Mouse (Mus musculus): Measurements from ENCODE around the gene Snx7. TPM values are rescaled to one million over a fixed set of nuclear protein-coding genes. Genes with fewer than 3 reads are reported as not detected.

The Snx7 gene
- polyA plus RNA-seq, 1 experiment from 2014 or later, result 40.2 TPM

DNA sequence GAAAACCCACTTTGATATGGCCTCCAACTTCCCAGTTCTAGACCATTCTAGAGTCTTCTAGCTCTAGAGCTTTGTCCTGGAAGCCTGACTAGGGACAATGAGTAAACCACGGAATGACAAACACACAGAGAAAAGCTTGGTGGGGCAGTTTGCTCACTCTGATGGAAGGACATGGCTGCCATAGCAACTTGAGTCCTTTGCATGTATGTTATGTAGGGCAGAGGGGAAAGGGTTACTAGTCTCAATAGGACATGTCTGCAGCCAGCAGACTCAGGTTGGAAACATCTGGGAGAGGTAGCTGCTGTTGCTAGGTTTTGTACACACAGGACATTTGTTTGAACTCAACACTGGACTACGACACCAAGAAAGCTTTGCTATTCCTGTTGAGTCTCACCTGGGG is 77.5 kb downstream of the Snx7 start:
- no peaks in the 10 kb centered on the region for H3K4me1 ChIP-seq (ENCODE audit: control insufficient read depth, insufficient read depth, low read length)
- WGBS, result 77% methylated on average over 2 of the region's 2 CpGs
- ATAC-seq (replicated peaks; ENCODE audit: extremely low read depth, insufficient read depth, low FRiP score), result no peak
- no peaks in the 10 kb centered on the region for H3K9me3 ChIP-seq (replicated peaks; ENCODE audit: control insufficient read depth, low read length)
- H3K27me3 ChIP-seq (ENCODE audit: control insufficient read depth, insufficient read depth, low read length), result no peaks in the 10 kb centered on the region
- H3K4me2 ChIP-seq (ENCODE audit: low read depth, low read length), result no peak overlapping the region
- peaks cover 2% of the 10 kb centered on the region; the same call in 1 of the 2 replicates for H3K36me3 ChIP-seq (ENCODE audit: control insufficient read depth, insufficient read depth)
- H3K27ac ChIP-seq (ENCODE audit: low read length), result no peak overlapping the region
- no peak overlapping the region for H3K4me3 ChIP-seq (ENCODE audit: low read length)
- no peak overlapping the region for H3K9ac ChIP-seq (ENCODE audit: low read length)

DNA sequence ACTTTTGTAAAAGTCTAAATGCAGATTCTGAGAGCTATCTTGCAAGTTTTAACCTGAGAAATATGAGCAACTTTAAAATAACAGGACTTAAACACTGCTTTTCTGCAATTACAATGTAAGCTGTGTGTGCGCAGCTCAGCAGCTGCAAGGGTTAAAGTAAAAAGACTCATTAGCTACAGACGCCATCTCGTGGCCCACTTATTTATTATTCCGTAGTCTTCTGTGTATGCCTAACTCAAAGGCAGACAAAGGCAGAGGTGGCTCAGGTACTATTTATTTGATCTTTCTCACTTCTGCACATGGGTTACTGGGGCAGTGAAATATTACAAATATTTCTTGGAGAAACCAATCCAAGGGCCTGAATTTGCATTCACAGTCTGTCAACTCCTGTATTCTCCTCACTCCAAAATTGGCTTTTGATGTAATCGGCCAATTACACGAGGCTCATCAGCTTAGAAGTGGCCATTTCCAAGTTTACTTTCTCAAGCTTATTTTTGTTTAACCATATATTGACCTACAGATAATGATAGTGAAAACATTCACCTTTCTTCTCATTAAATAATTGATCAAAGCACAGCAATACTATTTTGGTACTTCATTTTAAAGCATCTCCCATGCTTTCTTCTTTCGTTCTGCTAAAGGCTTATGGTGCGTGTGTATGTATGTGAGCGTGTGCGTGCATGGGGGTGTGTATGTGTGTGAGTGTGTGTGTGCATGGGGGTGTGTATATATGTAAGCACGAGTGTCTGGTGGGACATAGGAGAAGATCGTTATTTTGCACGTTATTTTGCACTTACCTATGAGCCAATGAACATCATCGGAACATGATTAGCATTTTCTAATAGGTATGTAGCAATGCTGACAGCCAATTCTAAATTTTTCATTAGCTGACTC is 79.7 kb downstream of the Snx7 start:
- Histone ChIP-seq H3K4me2 (ENCODE audit: low read depth, low read length) (no peak overlapping the region), H3K9me3 (replicated peaks; ENCODE audit: control insufficient read depth, low read length) (no peaks in the 10 kb centered on the region), H3K36me3 (ENCODE audit: control insufficient read depth, insufficient read depth) (no peaks in the 10 kb centered on the region), H3K4me1 (ENCODE audit: control insufficient read depth, insufficient read depth, low read length) (no peaks in the 10 kb centered on the region), H3K27me3 (ENCODE audit: control insufficient read depth, insufficient read depth, low read length) (no peaks in the 10 kb centered on the region), H3K4me3 (ENCODE audit: low read length) (no peak overlapping the region), H3K27ac (ENCODE audit: low read length) (no peak overlapping the region), H3K9ac (ENCODE audit: low read length) (no peak overlapping the region)
- ATAC-seq (replicated peaks; ENCODE audit: extremely low read depth, insufficient read depth, low FRiP score), result no peak
- 73% methylated on average over 14 of the region's 14 CpGs for WGBS

DNA sequence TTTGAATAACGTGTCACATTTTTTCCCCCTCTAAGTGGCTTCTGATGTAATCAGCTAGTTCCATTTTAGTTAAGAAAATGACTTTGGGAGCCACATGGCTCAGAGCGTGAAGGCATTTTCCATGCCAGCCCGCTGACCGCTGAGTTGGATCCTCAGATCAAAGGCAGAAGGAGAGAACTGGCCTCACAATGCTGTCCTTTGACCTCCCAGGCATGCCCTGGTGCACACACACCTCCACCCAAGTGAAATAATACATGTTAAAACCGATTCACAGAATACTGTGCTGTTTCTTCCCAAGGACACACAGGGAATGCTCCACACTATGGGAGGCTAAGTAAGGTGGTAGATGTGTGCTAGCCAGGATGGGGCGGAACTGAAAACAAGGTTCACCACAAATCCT is 81.5 kb downstream of the Snx7 start:
- H3K36me3 ChIP-seq (ENCODE audit: control insufficient read depth, insufficient read depth), result no peaks in the 10 kb centered on the region
- no peak overlapping the region for H3K27ac ChIP-seq (ENCODE audit: low read length)
- H3K9me3 ChIP-seq (replicated peaks; ENCODE audit: control insufficient read depth, low read length), result no peaks in the 10 kb centered on the region
- 72% methylated on average over 6 of the region's 6 CpGs for WGBS
- H3K27me3 ChIP-seq (ENCODE audit: control insufficient read depth, insufficient read depth, low read length), result no peaks in the 10 kb centered on the region
- no peak for ATAC-seq (replicated peaks; ENCODE audit: extremely low read depth, insufficient read depth, low FRiP score)
- H3K4me2 ChIP-seq (ENCODE audit: low read depth, low read length), result no peak overlapping the region
- no peak overlapping the region for H3K4me3 ChIP-seq (ENCODE audit: low read length)
- no peaks in the 10 kb centered on the region for H3K4me1 ChIP-seq (ENCODE audit: control insufficient read depth, insufficient read depth, low read length)
- H3K9ac ChIP-seq (ENCODE audit: low read length), result no peak overlapping the region

DNA sequence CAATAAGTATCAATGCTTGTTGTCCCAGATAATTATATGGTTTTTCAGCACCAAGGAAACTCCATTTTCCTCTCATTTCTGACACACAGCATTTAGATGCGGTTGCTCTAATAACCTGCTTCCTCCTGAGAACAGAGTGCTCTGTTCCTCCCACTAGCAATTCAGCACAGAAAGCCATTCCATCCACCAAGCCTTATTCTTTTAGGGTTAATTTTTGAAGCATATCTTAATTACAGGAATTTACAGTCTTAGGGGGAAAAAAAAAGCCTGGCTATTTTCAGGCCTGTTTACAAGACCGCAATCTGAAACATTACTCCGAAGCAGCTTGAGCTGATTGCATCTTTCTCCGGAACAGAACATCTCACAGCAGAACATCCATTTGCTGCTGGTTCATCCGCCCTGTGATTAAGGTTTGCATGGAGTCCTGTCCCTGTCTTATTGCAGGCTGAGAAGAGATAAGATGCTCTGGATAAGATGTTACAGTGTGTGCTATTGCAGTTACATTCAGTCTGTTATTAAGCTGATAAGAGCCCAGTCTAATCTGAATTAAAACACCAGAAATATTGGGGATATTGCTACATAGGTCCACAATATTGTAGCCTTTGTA is 116.5 kb downstream of the Snx7 start:
- Histone ChIP-seq H3K9ac (ENCODE audit: low read length) (no peak overlapping the region), H3K4me3 (ENCODE audit: low read length) (no peak overlapping the region), H3K4me2 (ENCODE audit: low read depth, low read length) (no peak overlapping the region), H3K9me3 (replicated peaks; ENCODE audit: control insufficient read depth, low read length) (no peaks in the 10 kb centered on the region), H3K27me3 (ENCODE audit: control insufficient read depth, insufficient read depth, low read length) (no peaks in the 10 kb centered on the region), H3K4me1 (ENCODE audit: control insufficient read depth, insufficient read depth, low read length) (no peaks in the 10 kb centered on the region), H3K36me3 (ENCODE audit: control insufficient read depth, insufficient read depth) (no peaks in the 10 kb centered on the region), H3K27ac (ENCODE audit: low read length) (no peak overlapping the region)
- no peak for ATAC-seq (replicated peaks; ENCODE audit: extremely low read depth, insufficient read depth, low FRiP score)
- WGBS, result 81% methylated on average over 5 of the region's 5 CpGs

DNA sequence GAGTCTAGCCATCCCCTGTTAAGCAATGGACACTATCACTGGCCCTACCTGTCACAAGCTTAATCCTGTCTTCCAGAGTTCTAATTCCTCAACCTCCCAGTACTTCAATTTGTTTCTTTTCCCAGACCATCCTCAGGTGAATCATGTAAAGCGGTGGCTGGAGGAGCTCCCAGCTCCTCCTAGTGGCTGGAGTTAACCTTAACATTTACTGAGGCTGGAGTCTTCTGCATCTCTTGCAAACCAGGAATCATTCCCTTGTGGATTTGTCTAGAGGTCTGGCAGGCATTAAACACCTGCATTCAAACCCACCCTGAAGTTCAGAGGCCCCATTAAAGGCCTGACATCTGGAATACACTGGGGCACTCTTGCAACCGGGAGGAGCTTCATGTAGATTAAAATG is 117.1 kb downstream of the Snx7 start:
- WGBS, result 51% methylated on average over 2 of the region's 2 CpGs
- Histone ChIP-seq H3K4me3 (ENCODE audit: low read length) (no peak overlapping the region), H3K27ac (ENCODE audit: low read length) (no peak overlapping the region), H3K9me3 (replicated peaks; ENCODE audit: control insufficient read depth, low read length) (no peaks in the 10 kb centered on the region), H3K4me1 (ENCODE audit: control insufficient read depth, insufficient read depth, low read length) (no peaks in the 10 kb centered on the region), H3K9ac (ENCODE audit: low read length) (no peak overlapping the region), H3K4me2 (ENCODE audit: low read depth, low read length) (no peak overlapping the region), H3K36me3 (ENCODE audit: control insufficient read depth, insufficient read depth) (no peaks in the 10 kb centered on the region), H3K27me3 (ENCODE audit: control insufficient read depth, insufficient read depth, low read length) (no peaks in the 10 kb centered on the region)
- ATAC-seq (replicated peaks; ENCODE audit: extremely low read depth, insufficient read depth, low FRiP score), result no peak

DNA sequence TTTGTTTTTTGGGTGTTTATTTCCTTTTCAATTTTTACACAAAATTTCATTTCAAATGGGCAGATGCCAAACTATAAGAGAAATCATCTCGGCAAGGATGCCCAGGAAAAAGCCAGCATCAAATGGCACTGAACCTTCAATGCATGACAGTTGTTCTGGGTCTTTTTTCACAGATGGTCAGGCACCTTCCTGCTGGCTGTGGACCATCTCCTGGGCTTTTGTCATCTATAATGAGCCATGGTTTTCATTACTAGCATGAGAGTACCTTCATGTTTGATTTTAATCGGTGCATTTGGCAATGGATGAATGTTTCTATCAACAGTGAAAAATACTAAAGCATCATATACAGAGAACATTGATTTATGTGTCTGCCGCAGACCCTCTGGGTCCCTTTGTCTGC is 119.5 kb downstream of the Snx7 start:
- 79% methylated on average over 3 of the region's 3 CpGs for WGBS
- no peak overlapping the region for H3K4me2 ChIP-seq (ENCODE audit: low read depth, low read length)
- H3K4me1 ChIP-seq (ENCODE audit: control insufficient read depth, insufficient read depth, low read length), result no peaks in the 10 kb centered on the region
- no peaks in the 10 kb centered on the region for H3K9me3 ChIP-seq (replicated peaks; ENCODE audit: control insufficient read depth, low read length)
- H3K4me3 ChIP-seq (ENCODE audit: low read length), result no peak overlapping the region
- no peaks in the 10 kb centered on the region for H3K27me3 ChIP-seq (ENCODE audit: control insufficient read depth, insufficient read depth, low read length)
- no peak for ATAC-seq (replicated peaks; ENCODE audit: extremely low read depth, insufficient read depth, low FRiP score)
- H3K9ac ChIP-seq (ENCODE audit: low read length), result no peak overlapping the region
- H3K36me3 ChIP-seq (ENCODE audit: control insufficient read depth, insufficient read depth), result no peaks in the 10 kb centered on the region
- H3K27ac ChIP-seq (ENCODE audit: low read length), result no peak overlapping the region

DNA sequence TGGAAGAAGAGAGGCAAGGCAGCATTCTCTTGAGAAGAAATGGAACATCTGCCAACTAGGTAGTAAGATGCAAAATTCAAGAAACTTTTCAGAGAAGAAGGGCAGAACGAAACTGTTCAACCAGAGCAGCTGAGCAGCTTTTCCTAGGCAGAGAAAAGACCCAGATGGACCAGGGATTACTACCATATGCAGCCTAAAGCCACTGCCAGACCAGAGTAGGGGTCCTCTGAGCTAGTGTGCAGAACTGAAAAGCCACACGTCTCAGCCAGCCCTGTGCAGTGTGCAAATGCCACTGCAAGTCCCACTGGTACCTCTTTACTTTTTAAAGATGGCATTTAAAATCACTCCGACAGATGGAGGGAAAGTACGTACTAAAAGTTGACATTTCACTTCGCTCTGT is 129.0 kb downstream of the Snx7 start:
- no peak overlapping the region for H3K4me3 ChIP-seq (ENCODE audit: low read length)
- H3K9me3 ChIP-seq (replicated peaks; ENCODE audit: control insufficient read depth, low read length), result no peaks in the 10 kb centered on the region
- H3K27ac ChIP-seq (ENCODE audit: low read length), result no peak overlapping the region
- no peak overlapping the region for H3K9ac ChIP-seq (ENCODE audit: low read length)
- no peaks in the 10 kb centered on the region for H3K27me3 ChIP-seq (ENCODE audit: control insufficient read depth, insufficient read depth, low read length)
- WGBS, result 72% methylated on average over 5 of the region's 5 CpGs
- H3K4me1 ChIP-seq (ENCODE audit: control insufficient read depth, insufficient read depth, low read length), result no peaks in the 10 kb centered on the region
- H3K4me2 ChIP-seq (ENCODE audit: low read depth, low read length), result no peak overlapping the region
- no peak for ATAC-seq (replicated peaks; ENCODE audit: extremely low read depth, insufficient read depth, low FRiP score)
- no peaks in the 10 kb centered on the region for H3K36me3 ChIP-seq (ENCODE audit: control insufficient read depth, insufficient read depth)

DNA sequence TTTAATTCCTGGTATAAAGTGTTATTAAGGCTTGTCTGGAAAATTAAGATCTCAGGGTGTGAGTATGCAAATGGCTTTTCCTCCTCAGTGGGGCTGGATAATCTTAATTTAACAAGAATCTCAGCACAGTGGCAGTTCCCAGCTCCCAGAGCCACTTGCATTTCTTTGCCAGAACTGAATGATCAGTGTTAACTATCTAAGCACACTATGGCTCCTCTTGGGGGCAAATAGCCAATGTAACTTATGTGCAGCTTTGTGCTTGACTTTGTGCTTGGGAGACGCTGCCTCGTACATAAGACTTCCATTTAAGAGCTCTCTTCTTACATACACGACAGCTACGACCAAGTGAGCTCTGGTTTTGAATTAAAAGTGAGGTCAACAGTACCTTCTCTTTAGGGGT is 136.1 kb downstream of the Snx7 start:
- no peaks in the 10 kb centered on the region for H3K36me3 ChIP-seq (ENCODE audit: control insufficient read depth, insufficient read depth)
- no peak overlapping the region for H3K4me2 ChIP-seq (ENCODE audit: low read depth, low read length)
- ATAC-seq (replicated peaks; ENCODE audit: extremely low read depth, insufficient read depth, low FRiP score), result no peak
- H3K9me3 ChIP-seq (replicated peaks; ENCODE audit: control insufficient read depth, low read length), result no peaks in the 10 kb centered on the region
- H3K27ac ChIP-seq (ENCODE audit: low read length), result no peak overlapping the region
- H3K9ac ChIP-seq (ENCODE audit: low read length), result no peak overlapping the region
- no peaks in the 10 kb centered on the region for H3K27me3 ChIP-seq (ENCODE audit: control insufficient read depth, insufficient read depth, low read length)
- H3K4me3 ChIP-seq (ENCODE audit: low read length), result no peak overlapping the region
- H3K4me1 ChIP-seq (ENCODE audit: control insufficient read depth, insufficient read depth, low read length), result no peaks in the 10 kb centered on the region
- WGBS, result 79% methylated on average over 4 of the region's 4 CpGs

Measured in heart, embryonic 16.5 days (tissue).